Mouse (Mus musculus): ENCODE measurements around the gene Tax1bp3.

DNA sequence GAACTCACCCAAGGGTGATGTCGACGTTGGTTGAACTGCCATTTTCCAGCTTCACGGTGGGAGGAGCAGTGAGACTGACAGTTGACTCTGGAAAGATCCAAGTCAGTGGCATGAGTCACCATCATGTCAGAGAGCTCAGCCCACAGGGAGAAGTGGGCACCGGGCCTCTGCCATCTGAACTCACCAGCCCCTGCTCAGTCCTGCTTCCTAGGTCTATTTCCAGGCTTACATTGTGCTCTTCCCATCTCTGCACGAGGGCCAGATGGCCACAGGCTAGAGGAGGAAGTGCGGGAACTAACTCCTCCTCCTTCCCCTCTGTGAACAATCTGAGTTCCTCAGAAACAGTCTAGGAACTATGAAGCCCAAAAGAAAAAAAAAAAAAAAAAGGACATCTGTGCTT lies 16.2 kb downstream of the Tax1bp3 start:
- TF ChIP-seq CTCF (IDR thresholded peaks at IDR 0.05; ENCODE audit: insufficient read depth, low read length): no peak
- no peak for TF ChIP-seq POLR2A (IDR thresholded peaks at IDR 0.05; ENCODE audit: borderline replicate concordance, extremely low read depth, low read depth, low read length)
